Mouse (Mus musculus) heart, postnatal 0 days (tissue): Measurements from ENCODE around the gene Ints13. TPM values are rescaled to one million over a fixed set of nuclear protein-coding genes. Genes with fewer than 3 reads are reported as not detected.
"Not testable (repeated sequence)": the region's sequence is repeated elsewhere in the genome, so short reads cannot be mapped to it uniquely, and the experiment has no call there.

ENCODE experiments used
- ATAC-seq: fragments of 200-750 bp; cut with Nextera tagmentation; 2 replicates; pipeline ENCODE4 v1.8.0; 2017; ENCODE audit warnings: low read depth, moderate number of reproducible peaks, moderate library complexity; ENCODE audit not compliant: insufficient read depth
- DNase-seq: peaks from one replicate; pipeline ENCODE4 v3.0.0-alpha.2; 2016; ENCODE audit warnings: low spot score
- H3K27ac ChIP-seq: fragments of 300-500 bp; sonication (generic); 2 replicates; pipeline ENCODE4 v1.5.1; 2014; ENCODE audit warnings: low read depth, mild to moderate bottlenecking
- H3K27me3 ChIP-seq: fragments of 300-500 bp; sonication (generic); 2 replicates; pipeline ENCODE4 v1.6.1; 2014; ENCODE audit warnings: low read length, mixed read lengths; ENCODE audit not compliant: control insufficient read depth, insufficient read depth
- H3K36me3 ChIP-seq: fragments of 300-500 bp; sonication (generic); replicated peaks from 2 replicates; pipeline ENCODE4 v1.6.1; 2014; ENCODE audit warnings: low read length, mixed read lengths; ENCODE audit not compliant: control insufficient read depth, insufficient read depth
- H3K4me1 ChIP-seq: fragments of 300-500 bp; sonication (generic); 2 replicates; pipeline ENCODE4 v1.6.1; 2014; ENCODE audit warnings: antibody characterized with exemption; ENCODE audit not compliant: control insufficient read depth, insufficient read depth
- H3K4me2 ChIP-seq: fragments of 300-500 bp; sonication (generic); 2 replicates; pipeline ENCODE4 v1.6.1; 2014; ENCODE audit warnings: low read depth, mild to moderate bottlenecking, low read length, moderate library complexity
- H3K4me3 ChIP-seq: fragments of 300-500 bp; sonication (generic); 2 replicates; pipeline ENCODE4 v1.5.1; 2014; ENCODE audit warnings: low read depth, low read length
- H3K9ac ChIP-seq: fragments of 300-500 bp; sonication (generic); replicated peaks from 2 replicates; pipeline ENCODE4 v1.6.1; 2014; ENCODE audit warnings: low read depth, low read length, mixed read lengths
- H3K9me3 ChIP-seq: fragments of 300-500 bp; sonication (generic); replicated peaks from 2 replicates; pipeline ENCODE4 v1.6.1; 2016; ENCODE audit warnings: low read length; ENCODE audit not compliant: control insufficient read depth
- CTCF ChIP-seq: IDR thresholded peaks from 2 replicates; pipeline ENCODE4 v1.5.1; 2016; ENCODE audit warnings: antibody characterized with exemption, control low read depth, low read depth
- EP300 ChIP-seq: IDR thresholded peaks from 2 replicates; pipeline ENCODE4 v1.6.1; 2016; ENCODE audit warnings: antibody characterized with exemption, low read depth
- WGBS: fragments of 180-500 bp; shearing (Covaris S2); extraction: QIAGEN DNeasy Blood & Tissue Kit; methylation state at CpG from one replicate; pipeline ENCODE4 v1.1.7; 2014; 5-methylcytosine and 5-hydroxymethylcytosine counted together
- polyA plus RNA-seq: library from polyadenylated mRNA; unstranded; fragments of >200 nt; fragmentation: Nextera tagmentation; extraction: Ambion mirVana; gene quantifications from 2 replicates; pipeline ENCODE4 v1.2.1, GENCODE M21; 2015
- total RNA-seq: library from RNA; depleted of rRNA; stranded (reverse); fragments of >200 nt; gene quantifications from 2 replicates; pipeline ENCODE4 v1.2.3, GENCODE M21; 2014; ENCODE audit warnings: low replicate concordance

Gene Ints13
- total and polyA plus RNA-seq, 2 experiments from 2014 or later: 24.4 to 29.3 TPM

DNA sequence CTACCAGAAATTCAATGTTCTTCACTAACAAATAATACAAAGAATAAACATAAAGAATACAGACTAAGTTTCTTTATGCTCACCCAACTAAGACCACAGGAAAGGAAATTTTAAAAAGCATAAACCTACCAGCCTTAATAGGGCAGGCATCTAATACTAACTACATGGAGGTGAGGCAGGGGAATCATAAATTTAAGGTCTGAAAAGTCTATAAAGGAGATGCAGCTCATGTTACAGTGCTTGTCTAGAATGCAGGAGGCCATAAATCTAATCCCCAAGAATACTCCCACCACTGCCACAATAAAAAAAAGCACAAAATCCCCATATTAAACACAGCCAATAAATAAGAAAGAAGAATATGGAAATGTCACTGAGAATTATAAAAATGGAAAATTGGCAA lies 5.6 kb downstream of the Ints13 start:
- H3K4me1 ChIP-seq: peaks cover 11% of the 10 kb centered on the region; the same call in 1 of the 2 replicates

DNA sequence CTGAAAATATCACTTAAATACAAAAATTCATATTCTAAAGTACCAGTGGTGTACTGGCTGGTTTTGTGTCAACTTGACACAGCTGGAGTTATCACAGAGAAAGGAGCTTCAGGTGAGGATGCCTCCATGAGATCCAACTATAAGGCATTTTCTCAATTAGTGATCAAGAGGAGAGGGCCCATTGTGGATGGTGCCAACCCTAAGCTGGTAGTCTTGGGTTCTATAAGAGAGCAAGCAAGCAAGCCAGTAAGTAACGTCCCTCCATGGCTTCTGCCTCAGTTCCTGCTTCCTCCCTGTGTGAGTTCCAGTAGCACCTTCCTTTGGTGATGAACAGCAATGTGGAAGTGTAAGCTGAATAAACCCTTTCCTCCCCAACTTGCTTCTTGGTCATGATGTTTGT lies 15.2 kb downstream of the Ints13 start:
- H3K4me1 ChIP-seq, H3K27me3 ChIP-seq, H3K9me3 ChIP-seq, ATAC-seq, H3K9ac ChIP-seq, H3K4me3 ChIP-seq, H3K27ac ChIP-seq, DNase-seq, H3K4me2 ChIP-seq: not testable (repeated sequence)
- 75% methylated on average over 1 of the region's 1 CpGs for WGBS
- H3K36me3 ChIP-seq: peaks cover 68% of the 10 kb centered on the region

More for the DNA sequence above, 5.6 kb downstream of the Ints13 start:
- ATAC-seq: no peak
- DNase-seq: no peak
- no peak overlapping the region for H3K4me2 ChIP-seq
- no peak for TF ChIP-seq EP300
- no peak for TF ChIP-seq CTCF
- H3K9ac ChIP-seq: no peak overlapping the region
- no peak overlapping the region for H3K27ac ChIP-seq
- H3K4me3 ChIP-seq: no peak overlapping the region
- peaks cover 17% of the 10 kb centered on the region for H3K36me3 ChIP-seq
- H3K27me3 ChIP-seq: no peaks in the 10 kb centered on the region
- no peaks in the 10 kb centered on the region for H3K9me3 ChIP-seq

DNA sequence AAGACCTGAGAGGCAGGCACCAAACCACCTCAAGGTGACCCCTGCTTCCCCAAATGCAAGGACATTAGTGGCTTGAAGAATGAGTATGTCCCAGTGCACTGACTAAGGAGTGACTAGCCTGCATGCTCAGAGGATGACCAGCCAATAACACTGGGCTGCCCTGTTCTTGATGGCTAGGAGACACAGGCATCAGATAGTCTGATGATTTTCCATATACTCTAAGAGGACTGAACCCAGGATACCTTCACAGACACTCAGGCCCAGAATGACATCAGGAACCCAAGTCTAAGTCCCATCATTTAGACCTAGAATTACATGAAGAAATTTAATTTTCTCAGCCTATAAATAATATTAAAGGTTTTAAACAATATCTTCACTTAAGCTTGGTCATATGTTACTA lies 26.3 kb downstream of the Ints13 start:
- Histone ChIP-seq H3K36me3 (peaks cover 85% of the 10 kb centered on the region), H3K27ac (no peak overlapping the region), H3K9me3 (no peaks in the 10 kb centered on the region), H3K4me3 (no peak overlapping the region), H3K4me1 (no peaks in the 10 kb centered on the region), H3K9ac (no peak overlapping the region), H3K4me2 (no peak overlapping the region), H3K27me3 (no peaks in the 10 kb centered on the region)
- TF ChIP-seq CTCF (no peak), EP300 (no peak)
- DNase-seq (no peak), ATAC-seq (no peak)

DNA sequence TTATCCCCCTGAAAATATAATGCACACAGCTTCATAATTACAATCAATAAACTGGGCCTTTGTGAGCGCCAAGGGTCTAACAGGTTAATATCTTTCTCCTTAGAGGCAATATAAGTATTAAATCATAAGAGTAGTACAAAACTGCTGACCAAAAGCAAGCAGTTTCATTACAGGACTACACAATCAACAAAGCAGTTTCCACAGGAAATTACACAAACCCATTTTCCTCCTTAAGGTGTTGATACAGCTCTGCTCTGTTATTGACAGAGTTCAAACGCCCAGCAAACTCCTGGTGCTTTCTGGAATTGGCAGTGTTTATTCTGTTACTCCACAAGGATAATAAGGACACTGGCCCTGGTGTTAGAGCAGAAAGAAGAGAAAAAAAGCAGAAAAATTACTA lies 27.2 kb downstream of the Ints13 start:
- no peak overlapping the region for H3K9ac ChIP-seq
- H3K36me3 ChIP-seq: peaks cover 76% of the 10 kb centered on the region
- no peak overlapping the region for H3K27ac ChIP-seq
- TF ChIP-seq EP300 (no peak), CTCF (no peak)
- H3K4me2 ChIP-seq: no peak overlapping the region
- H3K9me3 ChIP-seq: no peaks in the 10 kb centered on the region
- H3K27me3 ChIP-seq: no peaks in the 10 kb centered on the region
- ATAC-seq (no peak), DNase-seq (peak; percentile 27)
- no peak overlapping the region for H3K4me3 ChIP-seq
- no peaks in the 10 kb centered on the region; the same call in 1 of the 2 replicates for H3K4me1 ChIP-seq
- WGBS: 76% methylated on average over 2 of the region's 2 CpGs

DNA sequence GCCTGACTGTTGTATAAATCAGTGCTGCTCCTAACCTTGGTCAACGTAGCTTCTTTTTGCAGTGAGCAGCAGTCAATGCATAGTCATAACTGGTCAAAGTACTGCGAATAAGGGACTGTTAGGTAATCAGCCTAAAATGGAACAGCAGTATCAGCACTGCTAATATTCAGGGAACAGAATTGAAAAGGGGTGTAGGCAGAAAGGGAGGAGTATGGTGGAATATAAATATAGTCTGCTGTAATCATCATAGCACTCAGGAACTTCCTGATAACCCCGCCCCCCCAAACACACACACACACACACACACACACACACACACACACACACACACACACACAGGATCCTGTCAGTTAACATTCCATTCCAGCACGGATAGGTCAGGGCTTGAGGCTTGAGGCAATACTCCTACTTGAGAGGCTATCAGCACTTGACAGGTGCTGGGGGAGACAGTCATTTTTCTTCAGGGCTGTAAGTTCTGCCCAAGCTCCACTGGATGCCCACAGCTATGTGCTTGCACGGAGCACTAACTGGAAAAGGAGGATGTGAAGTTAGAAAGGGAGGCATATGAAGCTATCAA lies 32.3 kb downstream of the Ints13 start:
- H3K4me2 ChIP-seq: no peak overlapping the region; the same call in 1 of the 2 replicates
- ATAC-seq (peak; percentile 89), DNase-seq (peak; percentile 63)

DNA sequence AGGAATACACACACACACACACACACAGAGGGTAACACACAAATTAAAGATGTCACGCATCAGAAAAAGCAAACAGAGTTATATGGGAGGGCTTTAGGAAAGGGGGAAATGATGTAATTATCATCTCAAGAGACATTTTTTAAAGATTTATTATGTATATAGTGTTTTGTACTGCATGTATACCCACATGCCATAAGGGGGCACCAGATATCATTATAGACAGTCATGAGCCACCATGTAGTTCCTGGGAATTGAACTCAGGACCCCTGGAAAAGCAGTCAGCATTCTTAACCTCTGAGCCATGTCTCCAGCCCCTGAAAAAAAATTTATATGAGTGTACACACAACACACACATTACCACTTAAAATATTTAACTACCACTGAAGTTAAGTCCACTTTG lies 33.0 kb downstream of the Ints13 start:
- DNase-seq (no peak), ATAC-seq (no peak)
- H3K4me2 ChIP-seq: no peak overlapping the region
- TF ChIP-seq CTCF: no peak
- TF ChIP-seq EP300: no peak
- no peak overlapping the region for H3K9ac ChIP-seq
- H3K4me3 ChIP-seq: no peak overlapping the region
- peaks cover 5% of the 10 kb centered on the region for H3K4me1 ChIP-seq
- no peaks in the 10 kb centered on the region for H3K9me3 ChIP-seq
- 69% methylated on average over 1 of the region's 1 CpGs for WGBS
- H3K27ac ChIP-seq: peak overlapping the region; percentile 88
- peaks cover 25% of the 10 kb centered on the region for H3K36me3 ChIP-seq
- no peaks in the 10 kb centered on the region for H3K27me3 ChIP-seq

More for the DNA sequence above, 32.3 kb downstream of the Ints13 start:
- Histone ChIP-seq H3K4me1 (peaks cover 5% of the 10 kb centered on the region), H3K36me3 (peaks cover 31% of the 10 kb centered on the region), H3K27ac (peak overlapping the region; percentile 88), H3K27me3 (no peaks in the 10 kb centered on the region), H3K9me3 (no peaks in the 10 kb centered on the region), H3K4me3 (no peak overlapping the region), H3K9ac (no peak overlapping the region)
- TF ChIP-seq CTCF (no peak), EP300 (no peak)
- WGBS: 23% methylated on average over 5 of the region's 5 CpGs
